Mouse (Mus musculus): ENCODE measurements at regions not wholly inside any gene's neighbourhood (a gene's known extent, or its start where the extent isn't known, plus 50 kb on each side); places are given as distances from the start of the nearest gene placed in this dataset.

DNA sequence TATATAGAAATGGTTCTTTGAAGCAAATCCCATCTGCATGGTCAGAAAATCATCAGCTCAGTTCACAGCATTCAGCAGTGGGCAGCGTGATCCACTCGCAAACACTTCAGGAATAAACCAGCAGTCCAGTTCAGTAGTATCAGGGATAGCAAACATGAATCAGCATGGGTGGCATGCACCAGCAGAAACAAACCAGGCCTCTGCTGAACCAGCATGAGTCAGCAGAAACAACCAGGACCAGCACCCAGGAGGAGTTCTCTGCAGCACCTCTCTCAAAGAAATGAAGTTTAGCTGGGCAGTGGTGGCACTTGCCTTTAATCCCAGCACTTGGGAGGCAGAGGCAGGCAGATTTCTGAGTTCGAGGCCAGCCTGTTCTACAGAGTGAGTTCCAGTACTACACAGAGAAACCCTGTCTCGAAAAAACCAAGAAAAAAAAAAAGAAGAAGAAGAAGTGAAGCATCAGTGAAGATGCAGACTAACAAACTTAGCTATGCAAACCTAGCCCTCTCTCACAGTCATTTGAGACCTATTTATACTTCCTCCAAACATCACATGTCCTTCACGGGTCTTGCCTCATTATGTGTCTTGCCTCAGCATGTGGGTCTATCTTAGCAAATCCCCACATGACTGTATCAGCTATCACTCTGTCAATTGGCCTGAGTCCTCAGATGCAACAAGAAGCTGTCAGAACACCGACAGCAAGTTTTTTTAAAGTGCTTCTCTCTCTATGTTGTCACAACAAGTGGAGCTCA lies 80.2 kb downstream of the Fthl17a start:
- no peaks in the 10 kb centered on the region for H3K4me1 ChIP-seq (replicated peaks)
- no peaks in the 10 kb centered on the region for H3K36me3 ChIP-seq (replicated peaks)
- H3K4me2 ChIP-seq = no peak overlapping the region
- no peak overlapping the region for H3K27ac ChIP-seq (replicated peaks)
- ATAC-seq (ENCODE audit: insufficient read depth) = peak; percentile 54
- H3K9ac ChIP-seq = no peak overlapping the region
- H3K9me3 ChIP-seq (replicated peaks) = no peaks in the 10 kb centered on the region
- WGBS (ENCODE audit: insufficient replicate concordance) = 55% methylated on average over 6 of the region's 6 CpGs
- H3K27me3 ChIP-seq = no peaks in the 10 kb centered on the region
- H3K4me3 ChIP-seq (replicated peaks) = no peak overlapping the region

GRCm38 (mm10) chrX:85343517-85343916 lies 94.0 kb downstream of the Fthl17a start:
- H3K4me3 ChIP-seq (replicated peaks) = no peak overlapping the region
- no peak overlapping the region for H3K27ac ChIP-seq (replicated peaks)
- ATAC-seq (ENCODE audit: insufficient read depth) = no peak
- no peaks in the 10 kb centered on the region for H3K4me1 ChIP-seq (replicated peaks)
- no peaks in the 10 kb centered on the region for H3K9me3 ChIP-seq (replicated peaks)
- H3K4me2 ChIP-seq = no peak overlapping the region
- WGBS (ENCODE audit: insufficient replicate concordance) = 46% methylated on average over 3 of the region's 3 CpGs
- H3K9ac ChIP-seq = no peak overlapping the region
- no peaks in the 10 kb centered on the region for H3K27me3 ChIP-seq
- no peaks in the 10 kb centered on the region for H3K36me3 ChIP-seq (replicated peaks)

- WGBS (ENCODE audit: insufficient replicate concordance) = 32% methylated on average over 3 of the region's 3 CpGs
- no peaks in the 10 kb centered on the region for H3K27me3 ChIP-seq
- H3K4me1 ChIP-seq (replicated peaks) = no peaks in the 10 kb centered on the region
- H3K9ac ChIP-seq = no peak overlapping the region
- no peak overlapping the region for H3K4me3 ChIP-seq (replicated peaks)
- no peak for ATAC-seq (ENCODE audit: insufficient read depth)
- H3K4me2 ChIP-seq = no peak overlapping the region
- H3K9me3 ChIP-seq (replicated peaks) = no peaks in the 10 kb centered on the region
- H3K36me3 ChIP-seq (replicated peaks) = no peaks in the 10 kb centered on the region
- H3K27ac ChIP-seq (replicated peaks) = no peak overlapping the region
Observed at GRCm38 (mm10) chrX:85375296-85375695, 125.8 kb downstream of the Fthl17a start.

DNA sequence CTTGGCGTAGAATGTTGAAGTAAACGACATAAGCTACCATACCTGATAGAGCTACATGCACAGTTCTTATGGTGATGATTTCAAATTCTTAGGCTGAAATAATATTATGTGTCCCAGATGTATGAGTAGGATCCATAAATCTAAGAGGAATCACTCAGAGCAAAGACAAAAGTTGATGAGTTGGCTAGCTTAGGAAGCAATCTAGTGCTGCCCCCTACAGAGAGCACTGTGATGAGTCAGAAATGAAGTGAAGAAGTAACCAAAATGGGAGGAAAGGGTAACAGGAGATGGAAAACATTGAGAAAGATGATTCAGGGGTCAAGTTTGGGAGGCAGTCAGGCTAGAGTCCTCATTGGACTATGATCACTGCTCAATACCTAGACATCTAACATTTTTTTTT lies 135.0 kb downstream of the Fthl17a start:
- no peaks in the 10 kb centered on the region for H3K4me1 ChIP-seq (replicated peaks)
- no peak for ATAC-seq (ENCODE audit: insufficient read depth)
- H3K4me3 ChIP-seq (replicated peaks) = no peak overlapping the region
- WGBS (ENCODE audit: insufficient replicate concordance) = 64% methylated on average over 2 of the region's 2 CpGs
- no peak overlapping the region for H3K9ac ChIP-seq
- H3K36me3 ChIP-seq (replicated peaks) = no peaks in the 10 kb centered on the region
- H3K27ac ChIP-seq (replicated peaks) = no peak overlapping the region
- H3K4me2 ChIP-seq = no peak overlapping the region
- no peaks in the 10 kb centered on the region for H3K27me3 ChIP-seq
- H3K9me3 ChIP-seq (replicated peaks) = no peaks in the 10 kb centered on the region
